Mouse (Mus musculus): ENCODE data around the gene Fam216b. TPM values are rescaled to one million over a fixed set of nuclear protein-coding genes. Genes with fewer than 3 reads are reported as not detected.

Gene Fam216b
- total and polyA plus RNA-seq, 3 experiments = 0.38 TPM; not detected in 2

DNA sequence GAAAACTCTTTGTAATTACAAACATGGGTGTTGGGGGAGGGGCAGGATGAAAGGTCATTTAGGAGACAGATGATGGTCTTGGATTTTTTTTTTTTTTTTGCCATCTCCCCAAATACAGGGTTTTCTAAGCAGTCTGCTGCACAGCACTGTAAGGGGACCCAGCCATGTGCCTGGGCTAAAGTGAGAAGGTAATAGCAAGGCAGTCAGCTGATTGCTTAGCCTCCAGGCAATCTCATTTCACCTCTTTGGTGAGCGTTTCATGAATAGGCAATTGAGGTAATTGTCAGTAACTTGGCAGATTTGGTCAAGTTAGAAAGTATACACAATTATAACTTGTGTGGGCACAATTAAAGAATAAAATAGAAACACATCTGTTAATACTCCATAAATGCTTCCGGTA is 28.5 kb upstream of the Fam216b start:
- DNase-seq (ENCODE audit: low spot score) = no peak
- ATAC-seq (ENCODE audit: extremely low read depth, insufficient number of reproducible peaks, low FRiP score, poor library complexity, severe bottlenecking) = no peak
- Histone ChIP-seq H3K9me3 (replicated peaks) (peaks cover 47% of the 10 kb centered on the region), H3K27me3 (ENCODE audit: insufficient read depth, low read length) (no peaks in the 10 kb centered on the region), H3K36me3 (replicated peaks) (no peaks in the 10 kb centered on the region), H3K4me3 (ENCODE audit: low read depth, low read length) (no peak overlapping the region), H3K4me1 (ENCODE audit: insufficient read depth, low read depth, low read length) (no peaks in the 10 kb centered on the region)
- TF ChIP-seq POLR2AphosphoS5 (IDR thresholded peaks at IDR 0.05; ENCODE audit: insufficient replicate concordance, low read depth, low read length) (no peak), TAL1 (conservative IDR thresholded peaks at IDR 0.05; ENCODE audit: low read depth, low read length) (no peak), GATA1 (IDR thresholded peaks at IDR 0.05; ENCODE audit: borderline replicate concordance, low read length) (no peak), CTCF (IDR thresholded peaks at IDR 0.05; ENCODE audit: low read depth, low read length) (no peak), GATA2 (IDR thresholded peaks at IDR 0.05; ENCODE audit: borderline replicate concordance, low read depth, low read length) (no peak)

DNA sequence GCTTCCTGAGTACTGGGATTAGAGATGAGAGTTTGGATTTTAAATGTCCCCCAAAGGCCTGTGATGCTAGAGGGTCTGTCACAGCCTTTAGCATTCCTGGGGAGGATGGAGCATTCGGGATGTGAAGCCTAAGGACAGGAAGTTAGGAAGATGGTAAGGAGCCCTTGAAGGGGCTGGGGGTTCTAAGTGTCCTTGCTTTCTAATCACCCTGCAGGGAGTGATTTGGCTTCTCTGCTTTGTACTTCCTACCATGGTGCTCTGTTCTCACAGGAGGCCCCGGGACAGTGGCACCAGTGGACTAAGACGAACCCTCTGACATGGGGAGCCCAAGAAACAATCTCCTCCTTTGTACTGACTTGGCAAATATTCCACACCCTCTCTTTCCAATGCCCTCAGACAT is 23.7 kb upstream of the Fam216b start:
- no peaks in the 10 kb centered on the region for H3K4me1 ChIP-seq (ENCODE audit: insufficient read depth, low read depth, low read length)
- TF ChIP-seq TAL1 (conservative IDR thresholded peaks at IDR 0.05; ENCODE audit: low read depth, low read length) (no peak), GATA2 (IDR thresholded peaks at IDR 0.05; ENCODE audit: borderline replicate concordance, low read depth, low read length) (no peak), GATA1 (IDR thresholded peaks at IDR 0.05; ENCODE audit: borderline replicate concordance, low read length) (no peak), CTCF (IDR thresholded peaks at IDR 0.05; ENCODE audit: low read depth, low read length) (no peak), POLR2AphosphoS5 (IDR thresholded peaks at IDR 0.05; ENCODE audit: insufficient replicate concordance, low read depth, low read length) (no peak)
- peaks cover 28% of the 10 kb centered on the region for H3K9me3 ChIP-seq (replicated peaks)
- H3K27me3 ChIP-seq (ENCODE audit: insufficient read depth, low read length) = no peaks in the 10 kb centered on the region
- H3K36me3 ChIP-seq (replicated peaks) = no peaks in the 10 kb centered on the region
- DNase-seq (ENCODE audit: low spot score) = no peak
- no peak for ATAC-seq (ENCODE audit: extremely low read depth, insufficient number of reproducible peaks, low FRiP score, poor library complexity, severe bottlenecking)
- H3K4me3 ChIP-seq (ENCODE audit: low read depth, low read length) = no peak overlapping the region

DNA sequence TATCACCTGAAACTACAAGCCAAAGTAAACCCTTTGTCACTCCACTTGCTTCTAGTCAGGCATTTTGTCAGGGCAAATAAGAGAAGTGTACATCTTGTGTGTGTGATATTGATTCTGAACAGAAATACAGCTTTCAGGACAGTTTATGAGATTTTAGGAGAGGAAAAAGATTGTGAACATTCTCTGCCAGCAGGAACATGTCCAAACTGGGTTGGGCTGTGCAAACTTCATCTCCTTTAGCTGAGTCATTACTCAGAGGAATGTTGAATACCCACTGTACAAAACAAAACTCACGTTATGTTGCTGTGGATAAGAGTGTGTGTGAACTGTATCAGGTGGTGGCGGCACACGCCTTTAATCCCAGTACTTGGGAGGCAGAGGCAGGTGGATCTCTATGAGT is 22.1 kb upstream of the Fam216b start:
- no peak overlapping the region for H3K4me3 ChIP-seq (ENCODE audit: low read depth, low read length)
- peaks cover 27% of the 10 kb centered on the region for H3K9me3 ChIP-seq (replicated peaks)
- no peaks in the 10 kb centered on the region for H3K27me3 ChIP-seq (ENCODE audit: insufficient read depth, low read length)
- DNase-seq (ENCODE audit: low spot score) (no peak), ATAC-seq (ENCODE audit: extremely low read depth, insufficient number of reproducible peaks, low FRiP score, poor library complexity, severe bottlenecking) (no peak)
- H3K36me3 ChIP-seq (replicated peaks) = no peaks in the 10 kb centered on the region
- H3K4me1 ChIP-seq (ENCODE audit: insufficient read depth, low read depth, low read length) = no peaks in the 10 kb centered on the region
- TF ChIP-seq POLR2AphosphoS5 (IDR thresholded peaks at IDR 0.05; ENCODE audit: insufficient replicate concordance, low read depth, low read length) (no peak), TAL1 (conservative IDR thresholded peaks at IDR 0.05; ENCODE audit: low read depth, low read length) (no peak), GATA2 (IDR thresholded peaks at IDR 0.05; ENCODE audit: borderline replicate concordance, low read depth, low read length) (no peak), CTCF (IDR thresholded peaks at IDR 0.05; ENCODE audit: low read depth, low read length) (no peak), GATA1 (IDR thresholded peaks at IDR 0.05; ENCODE audit: borderline replicate concordance, low read length) (no peak)

DNA sequence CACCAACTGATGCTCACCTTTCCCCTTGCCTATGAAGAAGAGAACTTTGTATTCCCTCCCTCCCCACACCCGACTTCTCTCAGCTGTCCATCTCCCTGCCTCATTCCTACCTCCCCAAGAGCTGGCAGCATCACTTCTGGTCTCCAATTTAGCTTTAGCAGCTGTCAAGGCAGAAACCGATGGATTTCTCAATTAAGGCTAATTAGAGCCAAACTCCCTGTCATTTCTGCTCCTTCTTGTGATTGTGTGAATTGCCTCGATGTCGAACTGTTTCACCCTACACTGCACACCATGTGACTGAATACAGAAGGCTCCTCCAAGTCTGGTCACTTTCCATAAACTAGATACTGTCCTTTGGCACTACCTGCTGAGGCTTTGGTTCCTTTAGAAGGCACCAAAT is 20.6 kb upstream of the Fam216b start:
- no peaks in the 10 kb centered on the region for H3K27me3 ChIP-seq (ENCODE audit: insufficient read depth, low read length)
- H3K4me3 ChIP-seq (ENCODE audit: low read depth, low read length) = no peak overlapping the region
- no peak for TF ChIP-seq GATA2 (IDR thresholded peaks at IDR 0.05; ENCODE audit: borderline replicate concordance, low read depth, low read length)
- TF ChIP-seq POLR2AphosphoS5 (IDR thresholded peaks at IDR 0.05; ENCODE audit: insufficient replicate concordance, low read depth, low read length) = no peak
- no peak for TF ChIP-seq GATA1 (IDR thresholded peaks at IDR 0.05; ENCODE audit: borderline replicate concordance, low read length)
- TF ChIP-seq CTCF (IDR thresholded peaks at IDR 0.05; ENCODE audit: low read depth, low read length) = no peak
- no peak for TF ChIP-seq TAL1 (conservative IDR thresholded peaks at IDR 0.05; ENCODE audit: low read depth, low read length)
- no peaks in the 10 kb centered on the region for H3K36me3 ChIP-seq (replicated peaks)
- no peaks in the 10 kb centered on the region for H3K4me1 ChIP-seq (ENCODE audit: insufficient read depth, low read depth, low read length)
- ATAC-seq (ENCODE audit: extremely low read depth, insufficient number of reproducible peaks, low FRiP score, poor library complexity, severe bottlenecking) (no peak), DNase-seq (ENCODE audit: low spot score) (no peak)
- H3K9me3 ChIP-seq (replicated peaks) = peaks cover 27% of the 10 kb centered on the region

DNA sequence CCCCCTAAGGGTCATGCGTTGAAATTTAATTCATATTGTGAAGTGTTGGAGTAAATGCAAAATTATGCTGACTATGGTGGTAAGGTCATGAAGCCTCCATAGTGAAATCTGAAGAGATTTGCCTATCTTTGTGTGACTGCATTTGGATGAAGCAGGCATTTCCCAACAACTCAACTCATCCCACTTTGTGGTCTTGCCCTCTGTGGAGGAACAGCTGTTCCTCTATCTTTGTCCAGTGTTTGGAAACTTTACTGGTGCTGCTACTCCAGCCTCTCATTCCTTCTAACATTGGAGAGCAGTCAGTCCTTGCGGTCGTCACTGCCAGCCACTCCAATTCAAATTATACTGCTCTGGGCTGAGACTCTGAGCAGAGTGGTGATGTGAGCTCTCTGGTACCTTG is 19.6 kb upstream of the Fam216b start:
- TF ChIP-seq POLR2AphosphoS5 (IDR thresholded peaks at IDR 0.05; ENCODE audit: insufficient replicate concordance, low read depth, low read length) = no peak
- TF ChIP-seq GATA2 (IDR thresholded peaks at IDR 0.05; ENCODE audit: borderline replicate concordance, low read depth, low read length) = no peak
- no peak for TF ChIP-seq TAL1 (conservative IDR thresholded peaks at IDR 0.05; ENCODE audit: low read depth, low read length)
- peaks cover 27% of the 10 kb centered on the region for H3K9me3 ChIP-seq (replicated peaks)
- ATAC-seq (ENCODE audit: extremely low read depth, insufficient number of reproducible peaks, low FRiP score, poor library complexity, severe bottlenecking) (no peak), DNase-seq (ENCODE audit: low spot score) (no peak)
- H3K4me3 ChIP-seq (ENCODE audit: low read depth, low read length) = no peak overlapping the region
- no peaks in the 10 kb centered on the region for H3K27me3 ChIP-seq (ENCODE audit: insufficient read depth, low read length)
- no peaks in the 10 kb centered on the region for H3K4me1 ChIP-seq (ENCODE audit: insufficient read depth, low read depth, low read length)
- no peaks in the 10 kb centered on the region for H3K36me3 ChIP-seq (replicated peaks)

DNA sequence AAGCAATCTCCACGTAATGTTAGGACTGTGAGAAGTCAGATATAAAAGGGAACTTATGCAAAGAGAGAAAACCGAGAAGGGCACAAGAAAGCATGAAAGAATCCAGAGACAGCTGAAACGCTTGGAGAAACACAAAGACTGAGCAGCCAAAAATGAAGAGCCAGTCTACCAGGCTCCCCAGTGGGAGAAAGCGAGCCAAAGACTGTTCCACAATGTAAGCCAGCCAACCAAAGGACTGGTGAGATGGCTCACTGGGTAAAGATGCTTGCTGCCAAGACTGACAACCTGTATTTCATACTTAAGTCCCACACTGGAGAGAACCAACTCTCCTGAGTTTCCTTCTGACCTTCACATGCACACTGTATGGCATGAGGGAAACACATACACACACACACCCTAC is 784 bp upstream of the Fam216b start:
- Histone ChIP-seq H3K27me3 (ENCODE audit: insufficient read depth, low read length) (no peaks in the 10 kb centered on the region), H3K36me3 (replicated peaks) (no peaks in the 10 kb centered on the region), H3K9me3 (replicated peaks) (peaks cover 33% of the 10 kb centered on the region), H3K4me3 (ENCODE audit: low read depth, low read length) (no peak overlapping the region), H3K4me1 (ENCODE audit: insufficient read depth, low read depth, low read length) (no peaks in the 10 kb centered on the region)
- TF ChIP-seq GATA2 (IDR thresholded peaks at IDR 0.05; ENCODE audit: borderline replicate concordance, low read depth, low read length) (no peak), POLR2AphosphoS5 (IDR thresholded peaks at IDR 0.05; ENCODE audit: insufficient replicate concordance, low read depth, low read length) (no peak), CTCF (IDR thresholded peaks at IDR 0.05; ENCODE audit: low read depth, low read length) (no peak), GATA1 (IDR thresholded peaks at IDR 0.05; ENCODE audit: borderline replicate concordance, low read length) (no peak), TAL1 (conservative IDR thresholded peaks at IDR 0.05; ENCODE audit: low read depth, low read length) (no peak)
- DNase-seq (ENCODE audit: low spot score) (no peak), ATAC-seq (ENCODE audit: extremely low read depth, insufficient number of reproducible peaks, low FRiP score, poor library complexity, severe bottlenecking) (no peak)

DNA sequence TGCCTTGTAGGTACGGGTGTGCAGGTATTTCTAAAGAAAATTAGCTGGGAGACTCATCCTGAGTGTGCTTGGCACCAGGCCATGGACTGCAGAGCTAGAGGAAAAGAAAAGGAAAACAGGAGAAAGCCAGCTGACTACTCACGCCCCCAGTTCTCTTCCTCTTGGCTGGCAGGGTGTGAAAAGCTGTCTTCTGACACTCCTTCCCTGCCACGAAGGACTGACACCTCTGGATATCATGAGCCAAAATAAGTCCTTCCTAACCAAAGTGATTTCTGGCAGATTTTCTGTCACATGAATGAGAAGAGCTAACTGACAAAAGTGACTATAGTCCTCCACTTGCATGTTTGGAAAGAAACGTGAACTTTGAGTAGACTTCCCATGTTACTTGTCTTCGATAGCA is 5.3 kb downstream of the Fam216b start:
- no peak for DNase-seq (ENCODE audit: low spot score)
- H3K4me3 ChIP-seq (ENCODE audit: low read depth, low read length) = no peak overlapping the region
- no peak for ATAC-seq (ENCODE audit: extremely low read depth, insufficient number of reproducible peaks, low FRiP score, poor library complexity, severe bottlenecking)
- no peak for TF ChIP-seq GATA2 (IDR thresholded peaks at IDR 0.05; ENCODE audit: borderline replicate concordance, low read depth, low read length)
- no peak for TF ChIP-seq GATA1 (IDR thresholded peaks at IDR 0.05; ENCODE audit: borderline replicate concordance, low read length)
- no peak for TF ChIP-seq CTCF (IDR thresholded peaks at IDR 0.05; ENCODE audit: low read depth, low read length)
- no peak for TF ChIP-seq TAL1 (conservative IDR thresholded peaks at IDR 0.05; ENCODE audit: low read depth, low read length)
- no peak for TF ChIP-seq POLR2AphosphoS5 (IDR thresholded peaks at IDR 0.05; ENCODE audit: insufficient replicate concordance, low read depth, low read length)
- H3K4me1 ChIP-seq (ENCODE audit: insufficient read depth, low read depth, low read length) = no peaks in the 10 kb centered on the region
- H3K9me3 ChIP-seq (replicated peaks) = peaks cover 34% of the 10 kb centered on the region
- no peaks in the 10 kb centered on the region for H3K27me3 ChIP-seq (ENCODE audit: insufficient read depth, low read length)
- H3K36me3 ChIP-seq (replicated peaks) = no peaks in the 10 kb centered on the region
